Comparison of ENCODE assay signal across 8 mouse cellular contexts in genomic region chr2:36011331-36011825, GRCm38 (mm10). TPM values are rescaled to one million over a fixed set of nuclear protein-coding genes. Genes with fewer than 3 reads are reported as not detected.
DNase-seq lines count a peak whose midpoint lies in the region; ATAC-seq and TF ChIP-seq lines count a peak whose summit lies in the region.

No protein-coding gene starts in this region.

- peak overlapping the region; percentile 62 for H3K9ac ChIP-seq in forebrain, postnatal 0 days

- H3K4me2 ChIP-seq in forebrain, postnatal 0 days (ENCODE audit: low read depth): peak overlapping the region; percentile 82

- H3K27ac ChIP-seq in cerebellum, adult 2 months (ENCODE audit: insufficient read depth, low read length): no peak overlapping the region
- peak overlapping the region; percentile 81 for H3K27ac ChIP-seq in forebrain, postnatal 0 days (ENCODE audit: low read depth, low read length)
- H3K27ac ChIP-seq in small intestine, adult 2 months (ENCODE audit: insufficient read depth, low read depth, low read length): no peak overlapping the region

- H3K27me3 ChIP-seq in cerebellum, adult 2 months (ENCODE audit: control insufficient read depth, insufficient read depth, low read length): peaks cover 1% of the 10 kb centered on the region; the same call in 1 of the 2 replicates
- peaks cover 51% of the 10 kb centered on the region for H3K27me3 ChIP-seq in E14TG2a.4 (ENCODE audit: insufficient read depth, low read length)
- H3K27me3 ChIP-seq in forebrain, postnatal 0 days (ENCODE audit: insufficient read depth, low read length): no peaks in the 10 kb centered on the region
- H3K27me3 ChIP-seq in small intestine, adult 2 months (ENCODE audit: control insufficient read depth, insufficient read depth, low read length): peaks cover 20% of the 10 kb centered on the region

- ATAC-seq in forebrain, postnatal 0 days: peak; percentile 76

- peaks cover 4% of the 10 kb centered on the region; the same call in 1 of the 2 replicates for H3K4me1 ChIP-seq in cerebellum, adult 2 months (ENCODE audit: control insufficient read depth, insufficient read depth, low read length)
- H3K4me1 ChIP-seq in E14TG2a.4 (replicated peaks; ENCODE audit: low read depth, low read length): peaks cover 25% of the 10 kb centered on the region
- H3K4me1 ChIP-seq in forebrain, postnatal 0 days (ENCODE audit: insufficient read depth): 0 out of 2 replicates have a peak, but pooled peaks cover 7% of the 10 kb centered on the region
- no peaks in the 10 kb centered on the region for H3K4me1 ChIP-seq in small intestine, adult 2 months (ENCODE audit: control insufficient read depth, insufficient read depth, insufficient read length, low read length)

- TF ChIP-seq POLR2A in cerebellum, adult 2 months (IDR thresholded peaks at IDR 0.05; ENCODE audit: borderline replicate concordance, insufficient read depth, low read length): no peak
- no peak for TF ChIP-seq POLR2A in small intestine, adult 2 months (IDR thresholded peaks at IDR 0.05; ENCODE audit: low read depth, low read length)

- TF ChIP-seq CTCF in cerebellum, adult 2 months (IDR thresholded peaks at IDR 0.05; ENCODE audit: borderline replicate concordance, insufficient read depth, low read depth, low read length): no peak
- TF ChIP-seq CTCF in E14TG2a.4 (conservative IDR thresholded peaks at IDR 0.05; ENCODE audit: low read length): no peak
- peak; percentile 52 for TF ChIP-seq CTCF in forebrain, postnatal 0 days (IDR thresholded peaks at IDR 0.05; ENCODE audit: low read depth)
- no peak for TF ChIP-seq CTCF in small intestine, adult 2 months (IDR thresholded peaks at IDR 0.05; ENCODE audit: extremely low read depth, insufficient read length, insufficient replicate concordance, low read depth, low read length)

- no peaks in the 10 kb centered on the region for H3K36me3 ChIP-seq in E14TG2a.4 (ENCODE audit: insufficient read depth, low read length)
- no peaks in the 10 kb centered on the region for H3K36me3 ChIP-seq in forebrain, postnatal 0 days (ENCODE audit: insufficient read depth)
- no peaks in the 10 kb centered on the region for H3K36me3 ChIP-seq in small intestine, adult 2 months (ENCODE audit: control insufficient read depth, insufficient read depth, low read length)

- peak overlapping the region; percentile 32 for H3K4me3 ChIP-seq in cerebellum, adult 2 months (replicated peaks; ENCODE audit: insufficient read depth, low read depth, low read length)
- peak overlapping the region; percentile 78 for H3K4me3 ChIP-seq in E14TG2a.4 (replicated peaks; ENCODE audit: low read length)
- peak overlapping the region; percentile 45 for H3K4me3 ChIP-seq in forebrain, postnatal 0 days (ENCODE audit: low read depth, low read length)
- peak overlapping the region; percentile 41 for H3K4me3 ChIP-seq in small intestine, adult 2 months (ENCODE audit: low read depth, low read length)

- peaks cover 20% of the 10 kb centered on the region for H3K9me3 ChIP-seq in E14TG2a.4 (ENCODE audit: low read length)
- no peaks in the 10 kb centered on the region for H3K9me3 ChIP-seq in forebrain, postnatal 0 days (ENCODE audit: low read length)

- 1% methylated on average over 44 of the region's 44 CpGs for WGBS in cerebellum, adult 2 months
- under 1% methylated on average over 42 of the region's 44 CpGs for WGBS in forebrain, postnatal 0 days
- WGBS in small intestine, adult 2 months: under 1% methylated on average over 44 of the region's 44 CpGs

- DNase-seq in cerebellum, adult 2 months: peak; percentile 7 to 18
- no peak for DNase-seq in cerebellum, postnatal 36 days
- peak; percentile 83 for DNase-seq in forebrain, postnatal 0 days
- DNase-seq in layer of hippocampus, postnatal 14 days (ENCODE audit: low spot score in 2 of 2): peak; percentile 47 to 49
- DNase-seq in lung, postnatal 14 days: peak; percentile 32
- DNase-seq in urinary bladder, postnatal 10 days (ENCODE audit: low spot score): no peak

RNA-seq across cellular contexts. Expression of gene Ttll11, which starts 31.7 kb away (rescaled TPM):
- 21.4 and 24.0 TPM in 2 replicates for polyA plus RNA-seq in cerebellum, adult 2 months (2012; rRNA removed)
- total RNA-seq in forebrain, postnatal 0 days (2014; rRNA removed): 6.9 and 9.2 TPM in 2 replicates
- polyA plus RNA-seq in forebrain, postnatal 0 days (2015; fragmentation: Nextera tagmentation; extraction: Ambion mirVana): 6.4 and 7.2 TPM in 2 replicates
- total RNA-seq in layer of hippocampus, postnatal 14 days (2021): 10 to 100 TPM; 22.5 to 23.7 TPM
- 0.48 and 0.91 TPM in 2 replicates for polyA plus RNA-seq in small intestine, adult 2 months (2012; rRNA removed)

RNA-seq across cellular contexts. Expression of gene Ndufa8, which starts 37.8 kb away (rescaled TPM):
- 241 and 249 TPM in 2 replicates for polyA plus RNA-seq in cerebellum, adult 2 months (2012; rRNA removed)
- total RNA-seq in forebrain, postnatal 0 days (2014; rRNA removed): 74.0 and 111 TPM in 2 replicates
- 333 and 372 TPM in 2 replicates for polyA plus RNA-seq in forebrain, postnatal 0 days (2015; fragmentation: Nextera tagmentation; extraction: Ambion mirVana)
- total RNA-seq in layer of hippocampus, postnatal 14 days (2021): 100 to 1,000 TPM; 186 to 192 TPM
- 59.6 and 86.0 TPM in 2 replicates for polyA plus RNA-seq in small intestine, adult 2 months (2012; rRNA removed)

RNA-seq across cellular contexts. Expression of gene Morn5, which starts 37.9 kb away (rescaled TPM):
- polyA plus RNA-seq in cerebellum, adult 2 months (2012; rRNA removed): 2.5 and 2.6 TPM in 2 replicates
- 1.0 and 2.2 TPM in 2 replicates for total RNA-seq in forebrain, postnatal 0 days (2014; rRNA removed)
- polyA plus RNA-seq in forebrain, postnatal 0 days (2015; fragmentation: Nextera tagmentation; extraction: Ambion mirVana): 3.9 and 4.4 TPM in 2 replicates
- 1 to 10 TPM; 2.7 to 2.9 TPM for total RNA-seq in layer of hippocampus, postnatal 14 days (2021)
- not detected in 2 replicates for polyA plus RNA-seq in small intestine, adult 2 months (2012; rRNA removed)

Comparison
In these comparisons a context has a peak if more than half of its experiments do, and no peak if none do; other contexts are left out.
1. DNase-seq: peak in cerebellum, adult 2 months (2 of 2), forebrain, postnatal 0 days (single experiment), layer of hippocampus, postnatal 14 days (2 of 2) and lung, postnatal 14 days (single experiment); none in cerebellum, postnatal 36 days (0 of 2) and urinary bladder, postnatal 10 days (single experiment).
2. Peak in every context shown above with its lines, with median percentiles within 50 percentile points of each other: H3K4me3 ChIP-seq.